Mouse (Mus musculus) neural tube, embryonic 11.5 days (tissue): ENCODE measurements at regions not wholly inside any gene's neighbourhood (a gene's known extent, or its start where the extent isn't known, plus 50 kb on each side); places are given as distances from the start of the nearest gene placed in this dataset.
A peak's percentile ranks its signal among the peaks of the same experiment; 100 is the strongest.

Experiments
- ATAC-seq: fragments of 200-750 bp; cut with Nextera tagmentation; 2 replicates; pipeline ENCODE4 v1.8.0; 2017; ENCODE audit warnings: moderate number of reproducible peaks, mild to moderate bottlenecking, moderate TSS enrichment, moderate library complexity; ENCODE audit not compliant: insufficient read depth, low FRiP score, low TSS enrichment
- DNase-seq: peaks from one replicate; pipeline ENCODE4 v3.0.0-alpha.2; 2015; ENCODE audit warnings: low spot score
- H3K27ac ChIP-seq: fragments of 300-500 bp; sonication (generic); 2 replicates; pipeline ENCODE4 v1.5.1; 2014; ENCODE audit warnings: low read depth, mild to moderate bottlenecking, low read length
- H3K27me3 ChIP-seq: fragments of 300-500 bp; sonication (generic); 2 replicates; pipeline ENCODE4 v1.6.1; 2014; ENCODE audit warnings: mild to moderate bottlenecking, low read length, mixed read lengths; ENCODE audit not compliant: control insufficient read depth, insufficient read depth
- H3K36me3 ChIP-seq: fragments of 300-500 bp; sonication (generic); 2 replicates; pipeline ENCODE4 v1.6.1; 2014; ENCODE audit warnings: mild to moderate bottlenecking, low read length, moderate library complexity, mixed read lengths; ENCODE audit not compliant: control insufficient read depth, insufficient read depth
- H3K4me1 ChIP-seq: fragments of 300-500 bp; sonication (generic); 2 replicates; pipeline ENCODE4 v1.6.1; 2014; ENCODE audit warnings: low read length, mixed read lengths; ENCODE audit not compliant: control insufficient read depth, insufficient read depth
- H3K4me2 ChIP-seq: fragments of 300-500 bp; sonication (generic); 2 replicates; pipeline ENCODE4 v1.6.1; 2014; ENCODE audit warnings: low read depth, mild to moderate bottlenecking, moderate library complexity
- H3K4me3 ChIP-seq: fragments of 300-500 bp; sonication (generic); 2 replicates; pipeline ENCODE4 v1.5.1; 2014; ENCODE audit warnings: low read depth, low read length
- H3K9ac ChIP-seq: fragments of 300-500 bp; sonication (generic); 2 replicates; pipeline ENCODE4 v1.6.1; 2014; ENCODE audit warnings: mild to moderate bottlenecking, low read length
- H3K9me3 ChIP-seq: fragments of 300-500 bp; sonication (generic); 2 replicates; pipeline ENCODE4 v1.6.1; 2016; ENCODE audit warnings: low read length; ENCODE audit not compliant: control insufficient read depth
- whole genome bisulfite sequencing: fragments of 180-500 bp; shearing (Covaris S2); extraction: QIAGEN DNeasy Blood & Tissue Kit; methylation state at CpG from one replicate; pipeline ENCODE4 v1.1.7; 2014; 5-methylcytosine and 5-hydroxymethylcytosine counted together

- 43% methylated on average over 9 of the region's 9 CpGs for whole genome bisulfite sequencing
- Histone ChIP-seq H3K27me3 (no peaks in the 10 kb centered on the region), H3K4me1 (no peaks in the 10 kb centered on the region), H3K36me3 (no peaks in the 10 kb centered on the region), H3K4me2 (no peak overlapping the region), H3K9me3 (no peaks in the 10 kb centered on the region), H3K4me3 (no peak overlapping the region), H3K9ac (no peak overlapping the region), H3K27ac (no peak overlapping the region)
- ATAC-seq = peak; percentile 81
- DNase-seq = peak; percentile 86
Measured at GRCm38 (mm10) chr8:6572066-6572665, 1467.0 kb upstream of the Slc10a2 start.

- no peak overlapping the region for H3K27ac ChIP-seq
- H3K9ac ChIP-seq = no peak overlapping the region
- no peak overlapping the region for H3K4me2 ChIP-seq
- peak; percentile 78 for ATAC-seq
- no peaks in the 10 kb centered on the region for H3K4me1 ChIP-seq
- no peaks in the 10 kb centered on the region for H3K27me3 ChIP-seq
- no peaks in the 10 kb centered on the region for H3K36me3 ChIP-seq
- no peak overlapping the region for H3K4me3 ChIP-seq
- DNase-seq = no peak
- H3K9me3 ChIP-seq = no peaks in the 10 kb centered on the region
Measured at GRCm38 (mm10) chr8:6550965-6551364, 1445.8 kb upstream of the Slc10a2 start.

- Histone ChIP-seq H3K4me3 (no peak overlapping the region), H3K27ac (no peak overlapping the region), H3K4me2 (no peak overlapping the region), H3K9me3 (no peaks in the 10 kb centered on the region), H3K27me3 (no peaks in the 10 kb centered on the region), H3K9ac (no peak overlapping the region), H3K36me3 (no peaks in the 10 kb centered on the region), H3K4me1 (no peaks in the 10 kb centered on the region)
- ATAC-seq (no peak), DNase-seq (no peak)
- 39% methylated on average over 5 of the region's 5 CpGs for WGBS
Measured at GRCm38 (mm10) chr8:6527171-6527570, 1422.0 kb upstream of the Slc10a2 start.

GRCm38 (mm10) chr8:6515882-6516682 is 1410.9 kb upstream of the Slc10a2 start:
- DNase-seq (no peak), ATAC-seq (no peak)
- Histone ChIP-seq H3K27me3 (no peaks in the 10 kb centered on the region), H3K36me3 (no peaks in the 10 kb centered on the region), H3K4me3 (no peak overlapping the region), H3K9me3 (no peaks in the 10 kb centered on the region), H3K27ac (no peak overlapping the region), H3K4me2 (no peak overlapping the region), H3K4me1 (no peaks in the 10 kb centered on the region), H3K9ac (no peak overlapping the region)

- no peak for ATAC-seq
- 83% methylated on average over 1 of the region's 1 CpGs for WGBS
Measured at GRCm38 (mm10) chr8:6492453-6492852, 1387.3 kb upstream of the Slc10a2 start.

GRCm38 (mm10) chr8:6481966-6482365 is 1376.8 kb upstream of the Slc10a2 start:
- Histone ChIP-seq H3K4me2 (no peak overlapping the region), H3K36me3 (no peaks in the 10 kb centered on the region), H3K4me3 (no peak overlapping the region), H3K27ac (no peak overlapping the region), H3K9ac (no peak overlapping the region), H3K27me3 (no peaks in the 10 kb centered on the region), H3K4me1 (no peaks in the 10 kb centered on the region), H3K9me3 (no peaks in the 10 kb centered on the region)
- 93% methylated on average over 1 of the region's 1 CpGs for WGBS
- ATAC-seq (no peak), DNase-seq (no peak)

More at GRCm38 (mm10) chr8:6492453-6492852, 1387.3 kb upstream of the Slc10a2 start:
- Histone ChIP-seq H3K27ac (no peak overlapping the region), H3K36me3 (no peaks in the 10 kb centered on the region), H3K9me3 (no peaks in the 10 kb centered on the region), H3K9ac (no peak overlapping the region), H3K4me2 (no peak overlapping the region), H3K4me1 (no peaks in the 10 kb centered on the region), H3K4me3 (no peak overlapping the region), H3K27me3 (no peaks in the 10 kb centered on the region)
- no peak for DNase-seq

GRCm38 (mm10) chr8:6471089-6471488 is 1365.9 kb upstream of the Slc10a2 start:
- no peaks in the 10 kb centered on the region for H3K4me1 ChIP-seq
- no peaks in the 10 kb centered on the region for H3K36me3 ChIP-seq
- H3K27me3 ChIP-seq = no peaks in the 10 kb centered on the region
- DNase-seq (no peak), ATAC-seq (no peak)
- WGBS = 92% methylated on average over 3 of the region's 3 CpGs
- H3K4me3 ChIP-seq = no peak overlapping the region
- H3K27ac ChIP-seq = no peak overlapping the region
- H3K9ac ChIP-seq = no peak overlapping the region
- no peak overlapping the region for H3K4me2 ChIP-seq
- H3K9me3 ChIP-seq = no peaks in the 10 kb centered on the region

GRCm38 (mm10) chr8:6456553-6457180 is 1351.5 kb upstream of the Slc10a2 start:
- H3K4me3 ChIP-seq = no peak overlapping the region
- no peaks in the 10 kb centered on the region for H3K9me3 ChIP-seq
- DNase-seq (no peak), ATAC-seq (no peak)
- H3K36me3 ChIP-seq = no peaks in the 10 kb centered on the region
- no peak overlapping the region for H3K27ac ChIP-seq
- no peak overlapping the region for H3K4me2 ChIP-seq
- no peak overlapping the region for H3K9ac ChIP-seq
- H3K4me1 ChIP-seq = no peaks in the 10 kb centered on the region
- WGBS = 63% methylated on average over 3 of the region's 3 CpGs
- H3K27me3 ChIP-seq = no peaks in the 10 kb centered on the region

GRCm38 (mm10) chr8:6448301-6448700 is 1343.2 kb upstream of the Slc10a2 start:
- H3K9ac ChIP-seq = no peak overlapping the region
- no peaks in the 10 kb centered on the region for H3K36me3 ChIP-seq
- no peak for ATAC-seq
- no peak overlapping the region for H3K27ac ChIP-seq
- no peak for DNase-seq
- H3K27me3 ChIP-seq = no peaks in the 10 kb centered on the region
- H3K4me3 ChIP-seq = no peak overlapping the region
- no peak overlapping the region for H3K4me2 ChIP-seq
- H3K9me3 ChIP-seq = no peaks in the 10 kb centered on the region
- no peaks in the 10 kb centered on the region for H3K4me1 ChIP-seq
- 71% methylated on average over 6 of the region's 6 CpGs for WGBS
